ENCODE assay signal across 8 mouse cellular contexts in genomic region chr7:45082401-45083299, GRCm38 (mm10). TPM values are rescaled to one million over a fixed set of nuclear protein-coding genes. Genes with fewer than 3 reads are reported as not detected.
DNase-seq lines count a peak whose midpoint lies in the region; ATAC-seq and TF ChIP-seq lines count a peak whose summit lies in the region.

No protein-coding gene starts in this region.

- TF ChIP-seq CTCF in kidney, adult 2 months (conservative IDR thresholded peaks at IDR 0.05; ENCODE audit: insufficient read depth, insufficient read length, low read depth, low read length), result no peak
- peak; percentile 46; the same call in 1 of the 2 replicates for TF ChIP-seq CTCF in liver, embryonic 14.5 days (IDR thresholded peaks at IDR 0.05; ENCODE audit: low read depth)

- H3K27me3 ChIP-seq in kidney, adult 2 months (replicated peaks; ENCODE audit: control insufficient read depth, insufficient read depth, low read length), result no peaks in the 10 kb centered on the region
- no peaks in the 10 kb centered on the region for H3K27me3 ChIP-seq in embryonic facial prominence, embryonic 13.5 days
- H3K27me3 ChIP-seq in hindbrain, embryonic 14.5 days (ENCODE audit: control insufficient read depth, insufficient read depth, low read length), result no peaks in the 10 kb centered on the region
- H3K27me3 ChIP-seq in liver, embryonic 14.5 days (ENCODE audit: control insufficient read depth, insufficient read depth, low read length), result no peaks in the 10 kb centered on the region
- no peaks in the 10 kb centered on the region for H3K27me3 ChIP-seq in neural tube, embryonic 15.5 days (replicated peaks)

- ATAC-seq in embryonic facial prominence, embryonic 13.5 days (ENCODE audit: insufficient number of reproducible peaks, insufficient read depth, low FRiP score, low TSS enrichment, low read depth), result 0 out of 2 replicates have a peak, but pooled peaks have one; percentile 35
- ATAC-seq in hindbrain, embryonic 14.5 days (ENCODE audit: low FRiP score), result no peak
- no peak; the same call in 1 of the 2 replicates for ATAC-seq in liver, embryonic 14.5 days (ENCODE audit: insufficient read depth)
- ATAC-seq in neural tube, embryonic 15.5 days (ENCODE audit: low FRiP score), result no peak

- WGBS in kidney, adult 2 months, result 58% methylated on average over 25 of the region's 25 CpGs
- 64% methylated on average over 25 of the region's 25 CpGs for WGBS in embryonic facial prominence, embryonic 13.5 days
- WGBS in hindbrain, embryonic 14.5 days, result 70% methylated on average over 25 of the region's 25 CpGs
- 11% methylated on average over 25 of the region's 25 CpGs for WGBS in liver, embryonic 14.5 days (ENCODE audit: insufficient replicate concordance)
- WGBS in neural tube, embryonic 15.5 days, result 58% methylated on average over 25 of the region's 25 CpGs

- H3K4me3 ChIP-seq in kidney, adult 2 months (ENCODE audit: insufficient read depth, low read depth, low read length), result no peak overlapping the region
- H3K4me3 ChIP-seq in embryonic facial prominence, embryonic 13.5 days, result no peak overlapping the region
- no peak overlapping the region for H3K4me3 ChIP-seq in hindbrain, embryonic 14.5 days (replicated peaks; ENCODE audit: low read length)
- peak overlapping the region; percentile 13 to 23; a peak in 3 of 4 replicates for H3K4me3 ChIP-seq in liver, embryonic 14.5 days (ENCODE audit: insufficient read depth in 1 of 2, low read depth in 2 of 2, low read length in 2 of 2)
- no peak overlapping the region for H3K4me3 ChIP-seq in neural tube, embryonic 15.5 days (replicated peaks)

- H3K27ac ChIP-seq in kidney, adult 2 months (ENCODE audit: insufficient read depth, low read depth, low read length), result peak overlapping the region; percentile 17
- H3K27ac ChIP-seq in embryonic facial prominence, embryonic 13.5 days, result peak overlapping the region; percentile 80
- peak overlapping the region; percentile 28; the same call in 1 of the 2 replicates for H3K27ac ChIP-seq in hindbrain, embryonic 14.5 days
- no peak overlapping the region for H3K27ac ChIP-seq in liver, embryonic 14.5 days
- H3K27ac ChIP-seq in neural tube, embryonic 15.5 days (replicated peaks), result peak overlapping the region; percentile 70

- H3K9ac ChIP-seq in embryonic facial prominence, embryonic 13.5 days, result 0 out of 2 replicates have a peak overlapping the region, but pooled peaks have one; percentile 36
- H3K9ac ChIP-seq in hindbrain, embryonic 14.5 days, result no peak overlapping the region
- peak overlapping the region; percentile 5 for H3K9ac ChIP-seq in liver, embryonic 14.5 days (replicated peaks)
- peak overlapping the region; percentile 10; the same call in 1 of the 2 replicates for H3K9ac ChIP-seq in neural tube, embryonic 15.5 days (replicated peaks)

- no peaks in the 10 kb centered on the region for H3K9me3 ChIP-seq in embryonic facial prominence, embryonic 13.5 days
- no peaks in the 10 kb centered on the region for H3K9me3 ChIP-seq in hindbrain, embryonic 14.5 days (ENCODE audit: control insufficient read depth, low read length)
- H3K9me3 ChIP-seq in liver, embryonic 14.5 days (ENCODE audit: control insufficient read depth, low read length), result no peaks in the 10 kb centered on the region
- no peaks in the 10 kb centered on the region for H3K9me3 ChIP-seq in neural tube, embryonic 15.5 days (replicated peaks)

- no peaks in the 10 kb centered on the region; the same call in 1 of the 2 replicates for H3K4me1 ChIP-seq in kidney, adult 2 months (ENCODE audit: control insufficient read depth, insufficient read depth, low read length)
- H3K4me1 ChIP-seq in embryonic facial prominence, embryonic 13.5 days, result peaks cover 15% of the 10 kb centered on the region
- no peaks in the 10 kb centered on the region for H3K4me1 ChIP-seq in hindbrain, embryonic 14.5 days (replicated peaks; ENCODE audit: control insufficient read depth, insufficient read depth, low read length)
- peaks cover 3 to 10% of the 10 kb centered on the region in 2 experiments; a peak in 3 of 4 replicates for H3K4me1 ChIP-seq in liver, embryonic 14.5 days (replicated peaks; ENCODE audit: control insufficient read depth in 2 of 2, insufficient read depth in 2 of 2, low read length in 1 of 2)
- H3K4me1 ChIP-seq in neural tube, embryonic 15.5 days, result peaks cover 14% of the 10 kb centered on the region

- 0 out of 2 replicates have a peak overlapping the region, but pooled peaks have one; percentile 18 for H3K4me2 ChIP-seq in embryonic facial prominence, embryonic 13.5 days
- no peak overlapping the region for H3K4me2 ChIP-seq in hindbrain, embryonic 14.5 days (replicated peaks)
- H3K4me2 ChIP-seq in liver, embryonic 14.5 days (ENCODE audit: low read depth), result peak overlapping the region; percentile 51
- H3K4me2 ChIP-seq in neural tube, embryonic 15.5 days, result no peak overlapping the region

- DNase-seq in kidney, adult 2 months, result peak; percentile 64
- no peak for DNase-seq in kidney, adult 8-10 months
- DNase-seq in hindbrain, embryonic 14.5 days (ENCODE audit: low spot score), result no peak
- DNase-seq in liver, embryonic 14.5 days (ENCODE audit: low read depth in 3 of 3, low spot score in 3 of 3), result no peak
- no peak for DNase-seq in cerebellum, adult 18-20 months
- DNase-seq in left cerebral cortex, postnatal 14 days (ENCODE audit: low spot score in 2 of 2), result no peak

- no peaks in the 10 kb centered on the region for H3K36me3 ChIP-seq in kidney, adult 2 months (ENCODE audit: control insufficient read depth, insufficient read depth, low read length)
- peaks cover 67% of the 10 kb centered on the region for H3K36me3 ChIP-seq in embryonic facial prominence, embryonic 13.5 days
- H3K36me3 ChIP-seq in hindbrain, embryonic 14.5 days (replicated peaks; ENCODE audit: control insufficient read depth, insufficient read depth), result peaks cover 2% of the 10 kb centered on the region; the same call in 1 of the 2 replicates
- peaks cover 2% of the 10 kb centered on the region; the same call in 1 of the 2 replicates for H3K36me3 ChIP-seq in liver, embryonic 14.5 days (replicated peaks; ENCODE audit: control insufficient read depth, insufficient read depth, low read depth)
- H3K36me3 ChIP-seq in neural tube, embryonic 15.5 days, result no peaks in the 10 kb centered on the region

- intact Hi-C loops in left cerebral cortex, postnatal 14 days (cut with DNase I), result loop anchor here (5.0 to 10.0 kb wide), 2 partner anchors 40 to 212 kb away; partner anchors contain the start of gene Rps11

- no peak for TF ChIP-seq POLR2A in kidney, adult 2 months (IDR thresholded peaks at IDR 0.05; ENCODE audit: low read depth, low read length)

- TF ChIP-seq EP300 in liver, embryonic 14.5 days (IDR thresholded peaks at IDR 0.05; ENCODE audit: low read depth), result no peak

RNA-seq across cellular contexts. Expression of gene Rcn3, which starts 9.4 kb away (rescaled TPM):
- 67.0 and 68.7 TPM in 2 replicates for polyA plus RNA-seq in kidney, adult 2 months (2012; rRNA removed)
- polyA plus RNA-seq in embryonic facial prominence, embryonic 13.5 days (2015; fragmentation: Nextera tagmentation; extraction: Ambion mirVana), result 375 and 376 TPM in 2 replicates
- polyA plus RNA-seq in hindbrain, embryonic 14.5 days (2014; fragmentation: Nextera tagmentation; extraction: Ambion mirVana), result 77.7 and 93.3 TPM in 2 replicates
- 20.1 and 20.6 TPM in 2 replicates for polyA plus RNA-seq in liver, embryonic 14.5 days (2012; rRNA removed)
- 19.2 and 21.5 TPM in 2 replicates for polyA plus RNA-seq in liver, embryonic 14.5 days (2014; fragmentation: Nextera tagmentation; extraction: Ambion mirVana)
- polyA plus RNA-seq in neural tube, embryonic 15.5 days (2015; fragmentation: Nextera tagmentation; extraction: Ambion mirVana), result 112 and 118 TPM in 2 replicates
- 1 to 10 TPM; 7.5 to 7.8 TPM for total RNA-seq in left cerebral cortex, postnatal 14 days (2021)

RNA-seq across cellular contexts. Expression of gene Prrg2, which starts 20.2 kb away (rescaled TPM):
- 80.9 and 95.4 TPM in 2 replicates for polyA plus RNA-seq in kidney, adult 2 months (2012; rRNA removed)
- 23.0 and 26.0 TPM in 2 replicates for polyA plus RNA-seq in embryonic facial prominence, embryonic 13.5 days (2015; fragmentation: Nextera tagmentation; extraction: Ambion mirVana)
- polyA plus RNA-seq in hindbrain, embryonic 14.5 days (2014; fragmentation: Nextera tagmentation; extraction: Ambion mirVana), result 12.8 and 13.9 TPM in 2 replicates
- 8.5 and 10.1 TPM in 2 replicates for polyA plus RNA-seq in liver, embryonic 14.5 days (2012; rRNA removed)
- 6.2 and 7.3 TPM in 2 replicates for polyA plus RNA-seq in liver, embryonic 14.5 days (2014; fragmentation: Nextera tagmentation; extraction: Ambion mirVana)
- polyA plus RNA-seq in neural tube, embryonic 15.5 days (2015; fragmentation: Nextera tagmentation; extraction: Ambion mirVana), result 16.5 and 18.1 TPM in 2 replicates
- 1 to 10 TPM; 6.6 to 7.1 TPM for total RNA-seq in left cerebral cortex, postnatal 14 days (2021)

RNA-seq across cellular contexts. Expression of gene Nosip, which starts 20.4 kb away (rescaled TPM):
- polyA plus RNA-seq in kidney, adult 2 months (2012; rRNA removed), result 60.4 and 67.6 TPM in 2 replicates
- 64.7 and 66.6 TPM in 2 replicates for polyA plus RNA-seq in embryonic facial prominence, embryonic 13.5 days (2015; fragmentation: Nextera tagmentation; extraction: Ambion mirVana)
- 57.9 and 62.1 TPM in 2 replicates for polyA plus RNA-seq in hindbrain, embryonic 14.5 days (2014; fragmentation: Nextera tagmentation; extraction: Ambion mirVana)
- polyA plus RNA-seq in liver, embryonic 14.5 days (2012; rRNA removed), result 24.5 and 26.4 TPM in 2 replicates
- 23.1 and 27.4 TPM in 2 replicates for polyA plus RNA-seq in liver, embryonic 14.5 days (2014; fragmentation: Nextera tagmentation; extraction: Ambion mirVana)
- polyA plus RNA-seq in neural tube, embryonic 15.5 days (2015; fragmentation: Nextera tagmentation; extraction: Ambion mirVana), result 65.8 and 66.5 TPM in 2 replicates
- 10 to 100 TPM; 52.4 to 54.1 TPM for total RNA-seq in left cerebral cortex, postnatal 14 days (2021)

RNA-seq across cellular contexts. Expression of gene Fcgrt, which starts 21.0 kb away (rescaled TPM):
- polyA plus RNA-seq in kidney, adult 2 months (2012; rRNA removed), result 240 and 244 TPM in 2 replicates
- 61.6 and 65.1 TPM in 2 replicates for polyA plus RNA-seq in embryonic facial prominence, embryonic 13.5 days (2015; fragmentation: Nextera tagmentation; extraction: Ambion mirVana)
- polyA plus RNA-seq in hindbrain, embryonic 14.5 days (2014; fragmentation: Nextera tagmentation; extraction: Ambion mirVana), result 37.7 and 40.5 TPM in 2 replicates
- 14.9 and 16.3 TPM in 2 replicates for polyA plus RNA-seq in liver, embryonic 14.5 days (2012; rRNA removed)
- polyA plus RNA-seq in liver, embryonic 14.5 days (2014; fragmentation: Nextera tagmentation; extraction: Ambion mirVana), result 35.5 and 35.6 TPM in 2 replicates
- polyA plus RNA-seq in neural tube, embryonic 15.5 days (2015; fragmentation: Nextera tagmentation; extraction: Ambion mirVana), result 33.8 and 42.7 TPM in 2 replicates
- total RNA-seq in left cerebral cortex, postnatal 14 days (2021), result 10 to 100 TPM; 21.0 to 22.8 TPM

RNA-seq across cellular contexts. Expression of gene Prr12, which starts 30.0 kb away (rescaled TPM):
- polyA plus RNA-seq in kidney, adult 2 months (2012; rRNA removed), result 7.1 and 9.1 TPM in 2 replicates
- polyA plus RNA-seq in embryonic facial prominence, embryonic 13.5 days (2015; fragmentation: Nextera tagmentation; extraction: Ambion mirVana), result 15.2 and 15.7 TPM in 2 replicates
- 16.5 and 16.8 TPM in 2 replicates for polyA plus RNA-seq in hindbrain, embryonic 14.5 days (2014; fragmentation: Nextera tagmentation; extraction: Ambion mirVana)
- polyA plus RNA-seq in liver, embryonic 14.5 days (2012; rRNA removed), result 1.8 and 2.6 TPM in 2 replicates
- polyA plus RNA-seq in liver, embryonic 14.5 days (2014; fragmentation: Nextera tagmentation; extraction: Ambion mirVana), result 1.9 and 2.2 TPM in 2 replicates
- polyA plus RNA-seq in neural tube, embryonic 15.5 days (2015; fragmentation: Nextera tagmentation; extraction: Ambion mirVana), result 11.4 and 12.3 TPM in 2 replicates
- 10 to 100 TPM; 61.4 to 65.7 TPM for total RNA-seq in left cerebral cortex, postnatal 14 days (2021)

Comparison
In these comparisons a context has a peak if more than half of its experiments do, and no peak if none do; other contexts are left out.
1. H3K4me3 ChIP-seq: peak in liver, embryonic 14.5 days (2 of 2); none in kidney, adult 2 months (single experiment), embryonic facial prominence, embryonic 13.5 days (single experiment), hindbrain, embryonic 14.5 days (single experiment) and neural tube, embryonic 15.5 days (single experiment).
2. H3K4me2 ChIP-seq: peak in embryonic facial prominence, embryonic 13.5 days (single experiment) and liver, embryonic 14.5 days (single experiment); none in hindbrain, embryonic 14.5 days (single experiment) and neural tube, embryonic 15.5 days (single experiment).